Mouse (Mus musculus): ENCODE measurements around the gene Sec61g. TPM values are rescaled to one million over a fixed set of nuclear protein-coding genes. Genes with fewer than 3 reads are reported as not detected.
"Not testable (repeated sequence)": the region's sequence is repeated elsewhere in the genome, so short reads cannot be mapped to it uniquely, and the experiment has no call there.

The Sec61g gene
- polyA plus RNA-seq, 1 experiment from 2014 or later: 43.1 TPM

- Histone ChIP-seq H3K27me3 (ENCODE audit: control insufficient read depth, insufficient read depth, low read length) (no peaks in the 10 kb centered on the region), H3K27ac (ENCODE audit: low read depth, low read length) (no peak overlapping the region), H3K4me3 (ENCODE audit: low read depth, low read length) (no peak overlapping the region), H3K9me3 (ENCODE audit: control insufficient read depth, low read length) (no peaks in the 10 kb centered on the region), H3K9ac (ENCODE audit: low read depth, low read length) (no peak overlapping the region), H3K4me2 (replicated peaks; ENCODE audit: low read depth, low read length) (no peak overlapping the region), H3K36me3 (ENCODE audit: control insufficient read depth, insufficient read depth, low read length) (no peaks in the 10 kb centered on the region), H3K4me1 (replicated peaks; ENCODE audit: control insufficient read depth, insufficient read depth, low read length) (no peaks in the 10 kb centered on the region)
- WGBS: 86% methylated on average over 2 of the region's 2 CpGs
- no peak for DNase-seq (ENCODE audit: low spot score)
- ATAC-seq (ENCODE audit: low FRiP score): no peak
Measured at GRCm38 (mm10) chr11:16526467-16526866, 18.2 kb upstream of the Sec61g start.

DNA sequence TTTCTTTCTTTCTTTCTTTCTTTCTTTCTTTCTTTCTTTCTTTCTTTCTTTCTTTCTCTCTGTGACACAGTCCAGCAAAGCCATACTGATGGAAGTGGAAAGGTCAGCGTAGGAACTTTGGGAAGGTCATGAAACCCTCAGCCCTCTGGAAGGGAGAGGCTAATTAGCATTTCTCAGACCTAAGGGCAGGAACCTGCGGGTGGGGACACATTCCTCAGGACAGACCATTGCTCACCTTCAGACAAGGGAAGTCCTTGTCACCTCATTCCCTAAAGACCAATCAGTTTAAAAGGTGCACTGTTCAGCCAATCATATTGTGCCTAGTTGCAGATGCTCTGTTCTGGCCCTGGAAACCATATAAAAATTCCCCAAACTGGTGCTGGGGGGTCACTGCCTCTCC, 17.4 kb upstream of the Sec61g start:
- Histone ChIP-seq H3K36me3 (ENCODE audit: control insufficient read depth, insufficient read depth, low read length) (no peaks in the 10 kb centered on the region), H3K9ac (ENCODE audit: low read depth, low read length) (no peak overlapping the region), H3K27me3 (ENCODE audit: control insufficient read depth, insufficient read depth, low read length) (no peaks in the 10 kb centered on the region), H3K4me2 (replicated peaks; ENCODE audit: low read depth, low read length) (no peak overlapping the region), H3K4me1 (replicated peaks; ENCODE audit: control insufficient read depth, insufficient read depth, low read length) (no peaks in the 10 kb centered on the region), H3K9me3 (ENCODE audit: control insufficient read depth, low read length) (no peaks in the 10 kb centered on the region), H3K4me3 (ENCODE audit: low read depth, low read length) (no peak overlapping the region), H3K27ac (ENCODE audit: low read depth, low read length) (no peak overlapping the region)
- WGBS: 49% methylated on average over 2 of the region's 2 CpGs
- ATAC-seq (ENCODE audit: low FRiP score): no peak
- DNase-seq (ENCODE audit: low spot score): no peak

DNA sequence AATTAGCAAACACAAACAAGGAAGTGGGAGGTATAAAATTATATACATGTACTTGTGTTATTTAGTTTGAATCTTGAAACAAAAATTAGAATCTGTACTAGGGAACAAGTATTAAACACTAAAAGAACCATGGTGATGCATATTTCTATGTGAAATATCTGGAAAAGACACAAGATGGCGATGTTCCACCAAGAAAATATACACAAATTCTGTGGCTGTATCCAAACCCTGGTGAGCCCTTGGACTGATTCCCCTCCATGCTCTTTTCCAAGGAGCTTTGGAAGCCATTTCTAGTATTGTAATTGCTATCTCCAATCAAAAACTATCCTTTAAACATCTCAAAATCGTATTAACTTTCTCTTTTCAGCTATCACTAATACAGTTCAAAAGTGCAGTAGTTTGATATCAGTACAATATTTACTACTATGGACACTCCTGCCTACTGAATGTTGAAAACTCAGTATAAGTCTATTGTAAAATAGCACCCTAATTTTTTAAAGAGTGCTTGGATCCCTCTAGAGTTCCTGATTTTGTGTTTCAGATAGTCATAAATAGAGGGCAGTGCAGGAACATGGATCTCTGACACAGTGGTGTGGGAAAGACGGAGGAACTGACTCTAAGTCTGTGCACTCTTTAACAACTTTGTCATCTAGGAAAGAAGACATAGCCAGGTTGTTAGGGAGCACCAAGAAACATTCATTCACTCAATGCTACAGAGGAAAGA, 16.8 kb upstream of the Sec61g start:
- no peaks in the 10 kb centered on the region for H3K27me3 ChIP-seq (ENCODE audit: control insufficient read depth, insufficient read depth, low read length)
- H3K9ac ChIP-seq (ENCODE audit: low read depth, low read length): no peak overlapping the region
- H3K27ac ChIP-seq (ENCODE audit: low read depth, low read length): no peak overlapping the region
- H3K36me3 ChIP-seq (ENCODE audit: control insufficient read depth, insufficient read depth, low read length): no peaks in the 10 kb centered on the region
- peak; percentile 79; the same call in 1 of the 2 replicates for ATAC-seq (ENCODE audit: low FRiP score)
- no peak overlapping the region for H3K4me3 ChIP-seq (ENCODE audit: low read depth, low read length)
- H3K4me1 ChIP-seq (replicated peaks; ENCODE audit: control insufficient read depth, insufficient read depth, low read length): no peaks in the 10 kb centered on the region
- WGBS: 43% methylated on average over 3 of the region's 3 CpGs
- H3K4me2 ChIP-seq (replicated peaks; ENCODE audit: low read depth, low read length): no peak overlapping the region
- peak; percentile 66 for DNase-seq (ENCODE audit: low spot score)
- H3K9me3 ChIP-seq (ENCODE audit: control insufficient read depth, low read length): no peaks in the 10 kb centered on the region

DNA sequence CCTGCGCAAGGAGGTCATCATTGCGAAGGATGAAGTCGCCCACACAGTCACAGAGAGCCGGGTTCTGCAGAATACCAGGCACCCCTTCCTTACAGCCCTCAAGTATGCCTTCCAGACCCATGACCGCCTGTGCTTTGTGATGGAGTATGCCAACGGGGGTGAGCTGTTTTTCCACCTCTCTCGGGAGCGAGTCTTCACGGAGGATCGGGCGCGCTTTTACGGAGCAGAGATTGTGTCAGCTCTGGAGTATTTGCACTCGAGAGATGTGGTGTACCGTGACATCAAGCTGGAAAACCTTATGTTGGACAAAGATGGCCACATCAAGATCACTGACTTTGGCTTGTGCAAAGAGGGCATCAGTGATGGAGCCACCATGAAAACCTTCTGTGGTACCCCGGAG, 6.8 kb upstream of the Sec61g start:
- WGBS: 95% methylated on average over 16 of the region's 16 CpGs
- H3K36me3 ChIP-seq (ENCODE audit: control insufficient read depth, insufficient read depth, low read length); ATAC-seq (ENCODE audit: low FRiP score): not testable (repeated sequence)

DNA sequence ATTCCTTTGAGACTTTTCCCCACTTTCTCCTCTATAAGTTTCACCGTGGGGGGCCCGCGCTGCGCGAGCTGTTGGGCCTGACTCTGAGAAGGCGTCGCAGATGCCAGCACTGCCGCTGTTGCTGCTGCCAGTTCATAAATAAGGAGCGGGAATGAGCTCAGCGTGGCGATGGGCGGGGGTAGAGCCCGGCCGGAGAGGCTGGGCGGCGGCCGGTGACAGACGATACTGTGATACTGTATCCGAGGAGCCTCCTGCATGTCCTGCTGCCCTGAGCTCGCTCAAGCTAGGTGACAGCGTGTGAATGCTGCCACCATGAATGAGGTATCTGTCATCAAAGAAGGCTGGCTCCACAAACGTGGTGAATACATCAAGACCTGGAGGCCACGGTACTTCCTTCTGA, 5.9 kb upstream of the Sec61g start:
- not testable (repeated sequence) for H3K4me2 ChIP-seq (replicated peaks; ENCODE audit: low read depth, low read length); H3K4me3 ChIP-seq (ENCODE audit: low read depth, low read length); H3K27me3 ChIP-seq (ENCODE audit: control insufficient read depth, insufficient read depth, low read length); H3K36me3 ChIP-seq (ENCODE audit: control insufficient read depth, insufficient read depth, low read length); H3K9ac ChIP-seq (ENCODE audit: low read depth, low read length); ATAC-seq (ENCODE audit: low FRiP score); DNase-seq (ENCODE audit: low spot score); H3K27ac ChIP-seq (ENCODE audit: low read depth, low read length); H3K4me1 ChIP-seq (replicated peaks; ENCODE audit: control insufficient read depth, insufficient read depth, low read length); H3K9me3 ChIP-seq (ENCODE audit: control insufficient read depth, low read length)
- WGBS: 59% methylated on average over 23 of the region's 23 CpGs

More for the DNA sequence above, 6.8 kb upstream of the Sec61g start:
- H3K27me3 ChIP-seq (ENCODE audit: control insufficient read depth, insufficient read depth, low read length); DNase-seq (ENCODE audit: low spot score); H3K4me1 ChIP-seq (replicated peaks; ENCODE audit: control insufficient read depth, insufficient read depth, low read length); H3K9me3 ChIP-seq (ENCODE audit: control insufficient read depth, low read length); H3K9ac ChIP-seq (ENCODE audit: low read depth, low read length); H3K4me2 ChIP-seq (replicated peaks; ENCODE audit: low read depth, low read length); H3K27ac ChIP-seq (ENCODE audit: low read depth, low read length); H3K4me3 ChIP-seq (ENCODE audit: low read depth, low read length): not testable (repeated sequence)

- WGBS: 6% methylated on average over 26 of the region's 26 CpGs
- H3K9ac ChIP-seq (ENCODE audit: low read depth, low read length): peak overlapping the region; percentile 76
- H3K4me3 ChIP-seq (ENCODE audit: low read depth, low read length): peak overlapping the region; percentile 66
- peaks cover 6% of the 10 kb centered on the region; the same call in 1 of the 2 replicates for H3K36me3 ChIP-seq (ENCODE audit: control insufficient read depth, insufficient read depth, low read length)
- peak overlapping the region; percentile 73 for H3K4me2 ChIP-seq (replicated peaks; ENCODE audit: low read depth, low read length)
- no peaks in the 10 kb centered on the region; the same call in 1 of the 2 replicates for H3K4me1 ChIP-seq (replicated peaks; ENCODE audit: control insufficient read depth, insufficient read depth, low read length)
- no peaks in the 10 kb centered on the region for H3K9me3 ChIP-seq (ENCODE audit: control insufficient read depth, low read length)
- H3K27me3 ChIP-seq (ENCODE audit: control insufficient read depth, insufficient read depth, low read length): no peaks in the 10 kb centered on the region
- peak overlapping the region; percentile 82 for H3K27ac ChIP-seq (ENCODE audit: low read depth, low read length)
- ATAC-seq (ENCODE audit: low FRiP score) (no peak), DNase-seq (ENCODE audit: low spot score) (no peak)
Measured at GRCm38 (mm10) chr11:16507385-16508051, 766 bp downstream of the Sec61g start.

- H3K4me2 ChIP-seq (replicated peaks; ENCODE audit: low read depth, low read length): no peak overlapping the region
- no peak for DNase-seq (ENCODE audit: low spot score)
- no peaks in the 10 kb centered on the region for H3K27me3 ChIP-seq (ENCODE audit: control insufficient read depth, insufficient read depth, low read length)
- no peak overlapping the region for H3K27ac ChIP-seq (ENCODE audit: low read depth, low read length)
- H3K4me1 ChIP-seq (replicated peaks; ENCODE audit: control insufficient read depth, insufficient read depth, low read length): no peaks in the 10 kb centered on the region; the same call in 1 of the 2 replicates
- H3K36me3 ChIP-seq (ENCODE audit: control insufficient read depth, insufficient read depth, low read length): peaks cover 9% of the 10 kb centered on the region; the same call in 1 of the 2 replicates
- no peak for ATAC-seq (ENCODE audit: low FRiP score)
- H3K9me3 ChIP-seq (ENCODE audit: control insufficient read depth, low read length): no peaks in the 10 kb centered on the region
- 98% methylated on average over 6 of the region's 6 CpGs for WGBS
- no peak overlapping the region for H3K9ac ChIP-seq (ENCODE audit: low read depth, low read length)
- H3K4me3 ChIP-seq (ENCODE audit: low read depth, low read length): no peak overlapping the region
Measured at GRCm38 (mm10) chr11:16505999-16506398, 2.3 kb downstream of the Sec61g start.

DNA sequence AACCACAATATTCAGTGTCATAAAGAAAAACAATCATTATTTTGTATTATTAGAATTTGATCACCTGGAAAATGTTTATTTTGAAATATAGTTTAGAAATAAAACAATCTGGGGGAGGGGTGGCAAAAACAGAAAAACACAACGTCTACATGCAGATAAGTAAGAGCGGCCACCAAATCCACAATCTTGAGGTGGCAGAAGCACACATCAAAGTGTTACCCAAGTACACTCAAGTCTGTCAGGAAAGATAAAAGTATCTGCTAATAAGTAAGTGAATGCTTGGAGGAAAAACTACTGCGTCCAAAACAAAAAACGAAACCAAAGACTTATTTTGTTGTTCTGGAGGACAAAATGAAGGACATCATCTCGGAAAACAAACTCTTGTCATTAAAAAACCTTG, 5.1 kb downstream of the Sec61g start:
- Histone ChIP-seq H3K9me3 (ENCODE audit: control insufficient read depth, low read length) (no peaks in the 10 kb centered on the region), H3K4me3 (ENCODE audit: low read depth, low read length) (no peak overlapping the region), H3K27me3 (ENCODE audit: control insufficient read depth, insufficient read depth, low read length) (no peaks in the 10 kb centered on the region), H3K4me1 (replicated peaks; ENCODE audit: control insufficient read depth, insufficient read depth, low read length) (no peaks in the 10 kb centered on the region; the same call in 1 of the 2 replicates), H3K4me2 (replicated peaks; ENCODE audit: low read depth, low read length) (no peak overlapping the region), H3K36me3 (ENCODE audit: control insufficient read depth, insufficient read depth, low read length) (peaks cover 11% of the 10 kb centered on the region; the same call in 1 of the 2 replicates), H3K9ac (ENCODE audit: low read depth, low read length) (no peak overlapping the region), H3K27ac (ENCODE audit: low read depth, low read length) (no peak overlapping the region)
- DNase-seq (ENCODE audit: low spot score) (no peak), ATAC-seq (ENCODE audit: low FRiP score) (no peak)
- 91% methylated on average over 5 of the region's 5 CpGs for WGBS

DNA sequence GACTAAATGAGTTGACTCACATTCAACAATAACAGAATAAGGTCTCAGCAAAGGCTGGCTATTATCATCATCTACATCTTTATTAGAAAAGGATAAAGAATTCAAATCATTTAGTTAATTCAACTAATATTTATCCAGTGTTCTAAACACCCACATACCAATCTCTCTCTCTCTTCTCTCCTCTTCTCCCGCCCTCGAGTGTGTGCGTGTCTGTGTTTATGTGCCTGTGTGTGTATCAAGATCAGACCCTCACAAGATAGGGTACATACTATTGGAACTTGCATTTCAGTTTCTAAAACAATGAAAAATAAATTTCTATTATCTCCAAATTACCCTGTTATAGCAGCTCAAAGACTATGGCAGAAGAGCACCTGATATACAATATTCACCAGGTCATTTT, 5.5 kb downstream of the Sec61g start:
- 91% methylated on average over 3 of the region's 3 CpGs for WGBS
- H3K36me3 ChIP-seq (ENCODE audit: control insufficient read depth, insufficient read depth, low read length): peaks cover 11% of the 10 kb centered on the region; the same call in 1 of the 2 replicates

More for the DNA sequence above, 5.5 kb downstream of the Sec61g start:
- Histone ChIP-seq H3K27ac (ENCODE audit: low read depth, low read length) (no peak overlapping the region), H3K9me3 (ENCODE audit: control insufficient read depth, low read length) (no peaks in the 10 kb centered on the region), H3K27me3 (ENCODE audit: control insufficient read depth, insufficient read depth, low read length) (no peaks in the 10 kb centered on the region), H3K4me1 (replicated peaks; ENCODE audit: control insufficient read depth, insufficient read depth, low read length) (no peaks in the 10 kb centered on the region; the same call in 1 of the 2 replicates), H3K9ac (ENCODE audit: low read depth, low read length) (no peak overlapping the region), H3K4me3 (ENCODE audit: low read depth, low read length) (no peak overlapping the region), H3K4me2 (replicated peaks; ENCODE audit: low read depth, low read length) (no peak overlapping the region)
- DNase-seq (ENCODE audit: low spot score): no peak
- ATAC-seq (ENCODE audit: low FRiP score): no peak

Measured in hindbrain, embryonic 11.5 days (tissue).